Mouse (Mus musculus) MEL (cell line): ENCODE measurements around the gene Tuba1a.

ENCODE experiments used
- CTCF ChIP-seq, 3 experiments: IDR thresholded peaks in 2 of 3; conservative IDR thresholded peaks in 1 of 3; 2 replicates each; pipeline ENCODE4 v1.5.1; 2011 to 2012; ENCODE audit warnings: low read length in 3 of 3, low read depth in 2 of 3, mild to moderate bottlenecking in 2 of 3, improper control_type of control experiment in 1 of 3, inconsistent platforms in 1 of 3, mixed read lengths in 1 of 3, moderate library complexity in 1 of 3; ENCODE audit not compliant: control insufficient read depth in 1 of 3, insufficient read depth in 1 of 3, poor library complexity in 1 of 3, severe bottlenecking in 1 of 3
- E2F4 ChIP-seq: IDR thresholded peaks from 2 replicates; pipeline ENCODE4 v1.6.1; 2011; ENCODE audit warnings: low read depth, low read length, improper control_type of control experiment, borderline replicate concordance
- GATA1 ChIP-seq: IDR thresholded peaks from 2 replicates; pipeline ENCODE4 v1.6.1; 2011; ENCODE audit warnings: low read depth, low read length, improper control_type of control experiment
- HCFC1 ChIP-seq: IDR thresholded peaks from 2 replicates; pipeline ENCODE4 v1.6.1; 2012; ENCODE audit warnings: low read depth, mild to moderate bottlenecking, inconsistent platforms, low read length, improper control_type of control experiment, moderate library complexity
- MAZ ChIP-seq: IDR thresholded peaks from 2 replicates; pipeline ENCODE4 v1.6.1; 2012; ENCODE audit warnings: low read depth, mild to moderate bottlenecking, inconsistent platforms, low read length, improper control_type of control experiment
- POLR2AphosphoS5 ChIP-seq: IDR thresholded peaks from 2 replicates; pipeline ENCODE4 v1.6.1; 2012; ENCODE audit warnings: low read depth, borderline replicate concordance, mild to moderate bottlenecking, inconsistent platforms, low read length, moderate library complexity, mixed read lengths
- RAD21 ChIP-seq: IDR thresholded peaks from 2 replicates; pipeline ENCODE4 v1.6.1; 2011; ENCODE audit warnings: mild to moderate bottlenecking, low read depth, low read length, improper control_type of control experiment
- USF2 ChIP-seq, 2 experiments: IDR thresholded peaks; 2 replicates each; pipeline ENCODE4 v1.6.1; 2011 to 2012; ENCODE audit warnings: improper control_type of control experiment in 2 of 2, low read length in 2 of 2, borderline replicate concordance in 1 of 2, inconsistent platforms in 1 of 2, low read depth in 1 of 2, mild to moderate bottlenecking in 1 of 2; ENCODE audit not compliant: insufficient read depth in 1 of 2

GRCm38 (mm10) chr15:98914903-98915302 lies 38.6 kb downstream of the Tuba1a start:
- no peak for TF ChIP-seq USF2 (IDR thresholded peaks at IDR 0.05; ENCODE audit: borderline replicate concordance in 1 of 2, insufficient read depth in 1 of 2, low read depth in 1 of 2, low read length in 2 of 2)
- no peak for TF ChIP-seq MAZ
- no peak for TF ChIP-seq E2F4
- no peak for TF ChIP-seq RAD21
- TF ChIP-seq CTCF (IDR thresholded peaks at IDR 0.05 in 2 of 3, conservative IDR thresholded peaks at IDR 0.05 in 1 of 3; ENCODE audit: control insufficient read depth in 1 of 3, insufficient read depth in 1 of 3, low read depth in 2 of 3, low read length in 3 of 3, poor library complexity in 1 of 3, severe bottlenecking in 1 of 3): no peak
- TF ChIP-seq HCFC1: no peak
- no peak for TF ChIP-seq POLR2AphosphoS5
- no peak for TF ChIP-seq GATA1
